Mouse (Mus musculus) layer of hippocampus, adult 9-11 months (tissue): ENCODE data around the gene Rundc3a.
"Not testable (repeated sequence)": the region's sequence is repeated elsewhere in the genome, so short reads cannot be mapped to it uniquely, and the experiment has no call there.

Experiments used
- DNase-seq: peaks from one replicate; pipeline ENCODE4 v3.0.0; 2022

The Rundc3a gene

GRCm38 (mm10) chr11:102393238-102393634, at the start of gene Rundc3a:
Gene Rundc3a (plus strand): TSS chr11:102393403.
- DNase-seq, result peak; percentile 94

- no peak for DNase-seq
Measured at GRCm38 (mm10) chr11:102344458-102344857, 48.7 kb upstream of the Rundc3a start.

GRCm38 (mm10) chr11:102346926-102347325, 46.3 kb upstream of the Rundc3a start:
- no peak for DNase-seq

GRCm38 (mm10) chr11:102347683-102348082, 45.5 kb upstream of the Rundc3a start:
- no peak for DNase-seq

- DNase-seq, result no peak
Measured at GRCm38 (mm10) chr11:102348101-102348585, 45.1 kb upstream of the Rundc3a start.

- no peak for DNase-seq
Measured at GRCm38 (mm10) chr11:102348771-102349170, 44.4 kb upstream of the Rundc3a start.

GRCm38 (mm10) chr11:102349189-102349954, 43.8 kb upstream of the Rundc3a start:
- no peak for DNase-seq

- no peak for DNase-seq
Measured at GRCm38 (mm10) chr11:102350416-102350815, 42.8 kb upstream of the Rundc3a start.

GRCm38 (mm10) chr11:102350981-102351523, 42.2 kb upstream of the Rundc3a start:
- DNase-seq, result no peak

GRCm38 (mm10) chr11:102352378-102352777, 40.8 kb upstream of the Rundc3a start:
- DNase-seq, result no peak

- no peak for DNase-seq
Measured at GRCm38 (mm10) chr11:102353021-102353431, 40.2 kb upstream of the Rundc3a start.

GRCm38 (mm10) chr11:102355501-102355900, 37.7 kb upstream of the Rundc3a start:
- no peak for DNase-seq

GRCm38 (mm10) chr11:102356190-102356589, 37.0 kb upstream of the Rundc3a start:
- no peak for DNase-seq

GRCm38 (mm10) chr11:102356636-102357350, 36.4 kb upstream of the Rundc3a start:
- no peak for DNase-seq

GRCm38 (mm10) chr11:102358365-102358764, 34.8 kb upstream of the Rundc3a start:
- no peak for DNase-seq

- no peak for DNase-seq
Measured at GRCm38 (mm10) chr11:102361776-102362495, 31.3 kb upstream of the Rundc3a start.

- no peak for DNase-seq
Measured at GRCm38 (mm10) chr11:102363623-102364022, 29.6 kb upstream of the Rundc3a start.

- no peak for DNase-seq
Measured at GRCm38 (mm10) chr11:102364570-102365371, 28.4 kb upstream of the Rundc3a start.

- no peak for DNase-seq
Measured at GRCm38 (mm10) chr11:102365699-102366098, 27.5 kb upstream of the Rundc3a start.

- DNase-seq, result not testable (repeated sequence)
Measured at GRCm38 (mm10) chr11:102366103-102366502, 27.1 kb upstream of the Rundc3a start, which contains the start of gene Slc4a1. Gene Slc4a1 (minus strand): TSS chr11:102366203.

- no peak for DNase-seq
Measured at GRCm38 (mm10) chr11:102367504-102368280, 25.5 kb upstream of the Rundc3a start.
